Mouse (Mus musculus) gastrocnemius, postnatal 25 days (tissue): Measurements from ENCODE around the gene Tmtc2. TPM values are rescaled to one million over a fixed set of nuclear protein-coding genes. Genes with fewer than 3 reads are reported as not detected.
A peak's percentile ranks its signal among the peaks of the same experiment; 100 is the strongest.

Experiments
- DNase-seq: peaks from one replicate; pipeline ENCODE4 v3.0.0; 2022
- long read RNA-seq, 2 experiments: library from polyadenylated mRNA; stranded (forward); transcript quantifications; one replicate each; pipeline ENCODE4 v2.0.0; 2021
- total RNA-seq, 2 experiments: library from RNA; stranded (reverse); gene quantifications; 1 replicate in 1 of 2; 2 replicates in 1 of 2; pipeline ENCODE4 v1.2.3; 2021

Tmtc2 gene
- total RNA-seq: 1 to 10 TPM; 1.2 to 1.3 TPM
- long read RNA-seq, experiment 1: 0 reads
- long read RNA-seq, experiment 2: 0 reads

- DNase-seq: peak; percentile 81
Observed at GRCm38 (mm10) chr10:105573908-105574694, at the start of gene Tmtc2. Tmtc2 (minus strand) TSS chr10:105574451.

- no peak for DNase-seq
Observed at GRCm38 (mm10) chr10:105612117-105612516, 37.9 kb upstream of the Tmtc2 start.

- DNase-seq: no peak
Observed at GRCm38 (mm10) chr10:105598826-105599225, 24.6 kb upstream of the Tmtc2 start.

DNA sequence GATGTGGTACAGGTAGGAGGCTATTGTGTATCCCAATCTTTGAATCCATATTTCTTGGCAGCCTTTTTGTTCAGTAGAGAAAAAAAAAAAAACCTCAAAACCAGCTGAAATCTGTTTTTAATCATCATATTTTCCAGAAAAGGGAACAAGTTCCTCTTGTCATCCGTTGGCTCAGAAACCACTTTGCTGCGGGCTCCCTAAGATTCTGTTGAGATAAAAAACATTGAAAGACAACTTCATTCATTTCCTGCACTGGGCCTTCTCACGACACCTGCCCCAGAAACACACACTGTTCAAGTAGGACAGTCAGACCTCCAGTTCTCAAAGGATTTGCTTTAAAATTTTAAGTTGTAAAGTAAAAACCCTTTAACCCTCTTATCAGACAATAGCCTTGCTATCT is 23.0 kb upstream of the Tmtc2 start:
- no peak for DNase-seq

DNA sequence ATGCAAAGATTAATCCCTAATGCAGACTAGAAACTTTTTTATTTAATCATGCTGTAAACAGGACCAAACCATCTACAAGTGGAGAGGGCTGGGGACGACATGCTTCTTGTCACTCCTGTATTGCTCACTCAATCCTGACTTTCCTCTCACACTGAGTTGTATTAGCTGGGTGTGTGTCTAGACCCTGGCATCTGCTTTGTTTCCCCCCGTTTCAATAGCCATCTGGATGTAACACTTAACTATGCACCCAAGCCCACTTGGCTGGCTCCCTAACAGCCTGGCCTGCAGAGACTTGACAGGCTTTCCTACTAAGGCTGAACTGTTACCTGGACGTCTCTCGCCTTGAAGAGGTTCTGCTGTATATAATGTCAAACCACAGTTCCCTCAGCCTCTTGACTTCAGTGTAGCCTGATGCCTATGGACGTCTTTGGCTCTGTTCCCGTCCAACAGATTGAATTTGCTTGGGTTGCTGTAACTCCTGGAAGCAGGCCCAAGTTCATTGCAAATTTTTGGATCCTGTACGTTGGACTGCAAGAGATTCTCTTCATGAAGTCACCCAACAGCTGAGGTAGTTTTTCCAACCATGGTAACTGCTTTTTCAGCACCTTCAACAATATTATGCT is 21.3 kb upstream of the Tmtc2 start:
- no peak for DNase-seq

- DNase-seq: no peak
Observed at GRCm38 (mm10) chr10:105588141-105588540, 13.9 kb upstream of the Tmtc2 start.

DNA sequence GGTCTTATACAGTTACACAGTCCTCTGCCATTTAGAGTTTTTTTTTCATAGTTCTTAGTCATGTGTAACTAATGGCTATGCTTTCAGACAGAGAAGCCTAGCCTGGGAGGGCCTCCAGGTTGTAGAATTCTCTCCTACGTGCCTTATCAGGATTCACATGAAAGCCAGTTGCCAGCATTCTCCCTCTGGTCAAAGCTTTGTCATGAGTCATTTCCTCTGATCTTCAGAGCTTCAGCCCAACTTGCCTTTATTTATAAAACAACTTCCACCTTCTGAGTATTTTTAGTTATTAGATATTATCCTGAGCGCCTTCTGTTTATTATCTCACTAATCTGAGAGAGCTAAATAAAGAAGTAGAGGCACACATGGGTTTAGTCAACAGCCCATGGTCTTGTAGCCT is 5.1 kb upstream of the Tmtc2 start:
- DNase-seq: no peak

DNA sequence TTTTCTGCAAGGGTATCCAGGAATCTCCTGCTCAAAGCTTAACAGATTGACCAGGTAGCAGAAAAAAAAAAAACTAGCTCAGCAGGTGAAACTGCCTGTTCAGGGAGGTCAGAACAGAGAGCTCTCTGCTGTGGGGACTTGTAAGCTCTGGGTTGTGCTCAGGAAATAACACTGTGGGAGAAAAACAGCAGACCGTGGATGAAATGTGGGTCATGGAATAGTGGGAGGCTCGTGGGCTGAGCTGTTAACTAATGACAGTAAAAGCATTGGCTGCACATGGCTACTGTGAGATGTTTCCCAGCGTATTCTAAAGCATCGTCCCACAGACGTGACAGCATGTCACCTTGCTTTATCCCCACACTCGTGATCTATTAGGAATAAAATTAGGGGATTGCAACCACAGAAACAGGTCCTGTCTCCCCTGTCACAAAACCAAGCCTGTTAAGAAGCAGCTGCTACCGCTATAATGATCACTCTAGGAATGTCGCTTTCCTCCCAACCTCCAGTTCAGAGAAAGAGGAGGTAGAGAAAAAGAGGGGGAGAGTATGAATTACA is 4.1 kb upstream of the Tmtc2 start:
- DNase-seq: no peak

- DNase-seq: peak; percentile 87
Observed at GRCm38 (mm10) chr10:105574695-105575660, 727 bp upstream of the Tmtc2 start.

DNA sequence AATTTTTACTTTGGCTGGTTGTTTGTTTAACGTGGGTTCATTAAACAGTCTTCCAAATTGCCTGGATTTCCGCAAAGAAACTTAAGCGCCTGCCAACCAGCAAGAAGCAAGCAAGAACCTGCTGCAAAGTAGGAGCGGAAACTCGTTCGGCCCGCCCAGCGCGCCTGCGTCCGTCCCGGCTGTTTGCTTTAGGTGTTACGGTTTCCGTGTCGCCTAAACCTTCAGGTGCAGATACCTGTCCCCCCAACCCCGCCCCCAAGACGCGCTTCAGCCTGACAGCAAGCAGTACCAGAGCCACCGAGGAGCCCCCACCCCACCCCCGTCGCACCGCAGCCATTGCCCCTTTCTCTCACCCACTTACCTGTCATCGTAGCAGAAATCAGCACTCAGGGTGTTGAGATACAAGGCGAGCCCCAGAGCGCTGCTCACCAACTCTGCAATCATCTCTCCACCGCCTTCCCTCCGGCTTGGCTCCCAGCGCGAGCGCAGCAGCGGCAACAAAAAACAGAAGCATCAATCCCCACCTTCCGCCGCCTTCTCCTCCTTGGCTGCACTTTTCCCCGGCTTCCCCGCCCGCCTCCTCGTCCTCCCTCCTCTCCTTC is 844 bp downstream of the Tmtc2 start:
- DNase-seq: peak; percentile 12

GRCm38 (mm10) chr10:105572829-105573228 is 1.4 kb downstream of the Tmtc2 start:
- DNase-seq: no peak

GRCm38 (mm10) chr10:105572301-105572700 is 1.9 kb downstream of the Tmtc2 start:
- DNase-seq: no peak

DNA sequence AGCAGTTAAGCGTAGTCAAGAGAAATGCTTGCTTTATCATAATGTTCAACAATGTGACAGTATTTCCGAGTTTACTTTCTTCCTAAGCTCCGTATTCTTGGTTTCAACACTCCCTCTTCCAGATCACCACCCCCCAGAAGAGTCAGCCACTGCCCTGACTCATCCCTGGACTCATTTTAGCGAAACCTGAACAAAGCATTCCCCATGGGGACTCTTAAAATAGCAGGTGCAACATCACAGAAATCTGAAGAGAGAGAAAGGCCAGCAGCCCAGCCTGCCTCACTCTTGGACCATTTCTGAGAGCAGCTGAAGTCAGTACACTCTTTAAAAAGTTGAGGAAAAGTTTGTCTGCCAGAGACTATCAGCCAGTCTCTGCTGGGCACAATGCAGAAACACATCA is 2.4 kb downstream of the Tmtc2 start:
- peak; percentile 13 for DNase-seq

DNA sequence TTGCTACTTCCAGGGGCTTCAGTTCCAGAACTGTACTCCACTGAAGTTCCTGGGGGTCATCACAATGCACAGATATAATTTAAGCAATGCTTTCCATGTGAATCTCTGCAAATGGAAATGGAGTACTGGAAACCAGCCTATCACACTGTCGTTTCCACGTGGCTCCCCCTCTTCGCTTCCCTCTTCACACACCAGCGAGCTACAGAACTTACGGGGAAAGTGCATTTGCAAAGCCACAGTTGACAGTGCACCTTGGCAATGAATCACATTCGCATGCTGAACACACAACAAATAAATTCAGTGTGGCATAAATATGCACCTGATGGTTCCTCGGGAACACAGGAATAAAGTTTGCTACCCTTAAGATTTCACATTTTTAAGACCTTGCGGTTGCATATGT is 3.2 kb downstream of the Tmtc2 start:
- no peak for DNase-seq

DNA sequence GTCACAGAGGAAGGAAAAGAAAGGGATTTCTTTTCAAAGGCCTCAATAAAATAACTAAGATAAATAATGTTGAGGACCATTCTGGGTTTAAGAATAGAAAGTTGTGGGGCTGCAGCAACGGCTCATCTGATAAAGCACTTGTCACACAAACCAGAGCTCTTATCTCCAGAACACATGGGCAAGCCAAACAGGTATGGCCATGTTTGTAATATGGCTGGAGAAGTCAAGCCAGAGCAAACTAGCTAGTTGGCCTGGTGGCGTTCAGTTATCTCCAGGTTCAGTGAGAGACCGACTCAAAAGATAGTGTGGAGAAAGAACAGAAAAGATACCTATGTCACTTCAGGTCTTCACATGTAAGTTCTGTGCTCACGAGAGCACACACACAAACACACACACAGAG is 4.7 kb downstream of the Tmtc2 start:
- DNase-seq: no peak

DNA sequence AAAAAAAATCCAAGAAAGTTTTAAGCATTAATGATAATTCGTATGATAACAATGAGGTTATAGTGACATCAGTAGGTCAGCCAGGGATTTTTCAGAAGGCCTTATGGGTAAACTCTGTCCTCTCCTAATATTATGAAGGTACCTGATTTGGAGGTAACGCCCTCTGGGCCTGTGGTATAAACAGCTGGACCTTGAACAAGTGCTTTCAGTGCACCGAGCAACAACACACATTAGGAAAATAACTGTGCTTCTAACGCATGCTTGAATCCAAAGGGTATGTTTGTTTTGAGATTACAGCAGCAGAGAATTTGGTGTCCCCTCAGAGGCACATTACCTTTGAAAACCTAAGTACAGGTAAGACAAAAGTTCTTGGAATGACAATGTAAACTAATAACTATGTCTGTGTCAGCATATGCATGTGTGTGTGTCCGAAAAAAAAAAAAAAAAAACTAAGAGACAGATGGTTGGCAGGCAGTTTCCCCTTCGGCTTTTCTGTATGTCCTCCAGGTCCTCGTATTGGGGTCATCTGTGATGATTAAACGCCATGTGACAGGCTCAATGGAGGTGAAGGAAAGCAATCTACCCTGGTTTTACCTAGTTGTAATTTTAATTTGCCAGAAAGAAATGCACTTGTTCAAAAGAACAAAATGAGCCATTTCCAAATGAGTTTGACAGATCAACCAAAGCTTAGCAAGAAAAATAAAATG is 6.3 kb downstream of the Tmtc2 start:
- DNase-seq: no peak

DNA sequence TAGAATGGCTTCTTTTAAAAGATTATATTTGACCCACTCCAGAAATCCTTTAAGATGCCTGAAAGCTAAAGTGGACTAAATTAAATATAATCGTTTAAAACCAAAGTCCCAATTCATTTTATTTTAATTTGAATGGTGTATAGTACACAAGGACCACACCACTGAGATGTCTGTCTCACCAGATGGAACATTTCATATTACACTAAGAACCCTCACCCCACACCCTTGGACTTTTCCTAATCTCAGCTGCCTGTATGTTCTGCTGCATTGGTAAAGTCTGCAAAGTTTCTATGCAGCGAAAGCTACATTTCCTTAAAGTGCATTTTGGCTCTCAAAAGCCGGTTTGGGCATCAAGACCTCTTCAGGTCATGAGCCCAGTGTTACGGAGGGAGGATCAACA is 12.7 kb downstream of the Tmtc2 start:
- DNase-seq: no peak

- no peak for DNase-seq
Observed at GRCm38 (mm10) chr10:105557581-105557980, 16.7 kb downstream of the Tmtc2 start.

GRCm38 (mm10) chr10:105556890-105557572 is 17.2 kb downstream of the Tmtc2 start:
- no peak for DNase-seq

GRCm38 (mm10) chr10:105554153-105554552 is 20.1 kb downstream of the Tmtc2 start:
- DNase-seq: no peak

DNA sequence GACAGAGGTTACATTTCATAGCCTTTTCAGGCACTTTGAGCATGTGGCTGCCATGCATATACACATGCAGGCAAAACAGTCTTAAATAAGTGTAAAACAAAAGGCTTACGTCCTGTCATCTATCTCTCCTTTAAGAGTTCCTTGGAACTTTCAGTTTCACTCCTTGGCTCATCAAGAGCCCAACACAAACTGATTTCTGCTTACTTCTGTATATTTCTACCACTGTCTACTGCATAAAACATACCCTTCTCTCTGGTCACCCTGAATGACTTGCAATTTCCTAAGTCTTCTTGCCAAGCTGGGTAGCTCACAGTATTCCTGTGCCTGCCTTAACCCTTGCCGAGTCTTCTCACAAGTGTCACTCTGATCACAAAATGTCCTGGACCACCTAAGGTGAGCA is 26.2 kb downstream of the Tmtc2 start:
- DNase-seq: no peak
